Mouse (Mus musculus) hematopoietic stem cell, adult 5-6 weeks (primary cell): ENCODE measurements around the gene Ehbp1l1. TPM values are rescaled to one million over a fixed set of nuclear protein-coding genes. Genes with fewer than 3 reads are reported as not detected.
"Not testable (repeated sequence)": the region's sequence is repeated elsewhere in the genome, so short reads cannot be mapped to it uniquely, and the experiment has no call there.

Source experiments
- ATAC-seq, 2 experiments: fragments of 125-278 bp in 1 of 2; replicated peaks in 1 of 2; 2 replicates each; pipeline ENCODE4 v1.8.0; 2016 to 2017; ENCODE audit warnings: inconsistent platforms in 2 of 2, mild to moderate bottlenecking in 2 of 2, moderate number of reproducible peaks in 2 of 2, low read depth in 1 of 2, moderate TSS enrichment in 1 of 2; ENCODE audit not compliant: low FRiP score in 2 of 2, poor library complexity in 2 of 2, severe bottlenecking in 2 of 2, insufficient read depth in 1 of 2, low TSS enrichment in 1 of 2
- total RNA-seq: library from RNA; stranded (forward); fragments of 172-1452, 232-1000 nt; gene quantifications from 2 replicates; pipeline ENCODE4 v1.2.3, GENCODE M21; 2017

Ehbp1l1 gene
- total RNA-seq, 1 experiment from 2014 or later: 29.5 TPM

DNA sequence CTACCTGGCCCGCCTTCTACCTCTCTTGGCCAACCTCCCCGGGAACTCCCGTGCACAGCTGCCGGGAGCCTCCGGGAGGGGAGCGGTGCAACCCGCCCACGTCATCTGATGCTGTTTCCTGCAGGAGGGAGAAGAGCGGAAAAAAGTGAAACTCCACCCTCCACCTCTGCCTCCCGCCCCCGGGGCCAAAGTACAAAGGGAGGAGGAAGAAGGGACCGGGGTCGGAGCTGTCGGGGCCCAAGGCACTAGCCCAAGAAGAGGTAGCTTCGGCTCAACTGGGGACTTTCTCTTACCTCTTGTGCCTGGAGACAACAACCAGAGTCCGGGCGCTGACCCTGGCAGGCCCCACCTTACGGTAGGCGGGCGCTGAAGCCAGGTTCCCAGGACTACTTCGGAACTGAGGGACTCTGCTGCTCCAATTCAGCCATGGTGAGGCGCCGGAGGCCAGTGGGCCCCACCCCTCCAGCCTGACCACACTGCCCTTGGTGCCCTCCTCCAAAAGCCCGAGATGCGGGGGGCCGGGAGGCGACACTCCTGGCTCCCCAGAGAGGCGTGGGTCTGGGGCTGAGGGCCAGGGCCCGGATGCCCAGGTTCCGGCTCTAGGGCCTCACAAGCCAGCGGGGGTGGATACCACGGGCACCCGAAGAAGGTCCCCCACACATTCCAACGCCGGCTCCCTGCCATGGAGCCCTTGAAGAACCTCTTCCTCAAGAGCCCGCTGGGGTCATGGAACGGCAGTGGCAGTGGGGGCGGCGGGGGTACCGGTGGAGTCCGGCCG lies 36.4 kb downstream of the Ehbp1l1 start:
- ATAC-seq: peak; percentile 70 to 72

DNA sequence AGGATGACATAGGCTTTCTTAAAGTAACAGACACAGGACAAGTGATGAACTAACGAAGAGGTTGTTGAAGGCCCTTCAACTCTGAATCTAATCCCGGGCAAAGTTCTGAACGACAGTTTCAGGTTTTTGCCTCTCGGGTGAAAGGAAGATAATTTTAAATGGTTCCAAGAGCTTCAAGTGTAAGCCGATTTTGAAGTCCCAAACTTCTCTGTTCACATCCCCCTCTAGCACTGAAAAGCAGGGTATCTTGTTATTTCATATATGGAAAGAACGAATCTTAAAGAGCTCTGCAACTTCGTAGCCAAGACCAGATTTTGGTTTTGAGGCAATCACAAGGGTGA lies 37.1 kb downstream of the Ehbp1l1 start:
- ATAC-seq: no peak

DNA sequence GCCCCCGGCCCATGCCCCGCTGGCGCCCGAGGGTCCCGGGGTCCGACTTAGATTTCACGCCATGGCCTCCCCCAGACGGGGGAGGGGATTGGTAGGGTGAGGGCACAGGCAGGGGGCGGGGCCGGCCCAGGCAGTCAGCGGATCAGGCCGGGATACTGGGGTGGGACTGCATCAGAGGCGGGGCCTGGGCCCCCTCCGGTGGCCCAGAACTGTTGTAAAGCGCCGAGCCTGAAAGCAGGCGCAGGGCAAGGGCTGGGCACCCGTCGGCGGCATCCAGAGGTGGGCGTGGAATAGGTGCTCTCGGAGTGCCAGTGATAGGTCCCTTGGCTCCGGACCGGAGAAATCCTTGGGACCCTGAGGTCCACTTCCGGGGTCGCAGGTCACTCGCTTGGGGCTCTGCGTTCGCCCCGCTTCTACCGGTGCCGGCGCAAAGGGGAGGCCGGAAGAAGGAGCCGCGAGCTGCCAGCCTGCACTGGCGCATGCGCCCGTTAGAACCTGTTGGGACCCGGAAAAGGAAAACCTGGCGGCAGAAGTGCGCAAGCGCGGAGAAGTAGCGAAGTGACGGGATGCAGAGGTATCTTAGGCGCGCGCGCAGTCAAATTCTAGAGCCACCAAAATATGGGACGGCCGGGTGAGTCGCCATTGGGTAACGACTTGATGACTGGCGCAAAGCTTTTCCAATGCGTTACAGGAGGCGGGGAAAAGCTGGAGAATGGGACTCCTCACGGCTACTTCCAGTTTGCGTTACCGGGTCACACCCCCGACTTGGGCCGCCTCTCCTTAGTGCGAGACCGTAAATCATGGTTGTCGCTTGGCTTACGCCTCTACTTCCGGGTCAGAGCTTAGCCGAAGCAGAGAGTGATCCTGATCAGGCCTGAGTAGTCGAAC lies 37.7 kb downstream of the Ehbp1l1 start, which contains the start of the genes Map3k11 and Pcnx3:
Gene Map3k11 (plus strand): TSS at position 543 of the 888 bp plus-strand sequence.
Gene Pcnx3 (minus strand): TSS at position 709 of the 888 bp plus-strand sequence.
- peak; percentile 73 to 75 for ATAC-seq

DNA sequence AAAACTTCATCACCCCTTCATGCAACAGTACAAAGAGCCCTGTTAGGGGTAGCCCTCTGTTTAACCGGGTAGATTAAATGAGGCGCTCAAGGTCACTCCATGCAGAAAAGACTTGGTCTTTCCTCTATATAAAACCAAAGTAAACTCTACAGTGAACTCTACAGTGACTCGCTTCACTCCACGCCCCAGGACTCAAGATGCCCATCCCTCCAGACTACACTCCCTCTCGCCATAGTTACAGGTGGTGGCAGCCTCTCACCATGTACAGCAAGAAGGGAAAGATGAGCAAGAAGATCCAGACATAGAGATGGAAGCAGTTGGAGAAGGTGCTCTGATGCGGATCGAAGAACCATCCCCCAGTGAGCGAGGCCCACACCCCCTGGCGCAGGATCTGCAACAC lies 38.4 kb downstream of the Ehbp1l1 start:
- no peak for ATAC-seq

DNA sequence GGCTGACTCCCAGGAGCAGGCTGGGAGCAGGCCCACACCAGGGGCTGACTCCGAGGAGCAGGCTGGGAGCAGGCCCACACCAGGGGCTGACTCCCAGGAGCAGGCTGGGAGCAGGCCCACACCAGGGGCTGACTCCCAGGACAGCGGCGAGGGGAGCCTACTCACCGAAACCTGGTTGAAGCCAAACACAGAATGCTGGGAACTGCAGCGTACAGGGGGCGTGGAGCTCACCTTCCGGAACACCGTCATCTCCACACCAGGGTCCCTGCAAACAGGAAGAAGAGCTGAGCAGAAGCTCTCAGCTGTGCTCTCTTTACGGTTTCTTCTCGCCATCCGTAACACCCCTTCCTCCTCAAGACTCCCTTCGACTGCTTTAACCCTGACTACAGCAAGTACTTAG lies 39.2 kb downstream of the Ehbp1l1 start:
- not testable (repeated sequence) for ATAC-seq

DNA sequence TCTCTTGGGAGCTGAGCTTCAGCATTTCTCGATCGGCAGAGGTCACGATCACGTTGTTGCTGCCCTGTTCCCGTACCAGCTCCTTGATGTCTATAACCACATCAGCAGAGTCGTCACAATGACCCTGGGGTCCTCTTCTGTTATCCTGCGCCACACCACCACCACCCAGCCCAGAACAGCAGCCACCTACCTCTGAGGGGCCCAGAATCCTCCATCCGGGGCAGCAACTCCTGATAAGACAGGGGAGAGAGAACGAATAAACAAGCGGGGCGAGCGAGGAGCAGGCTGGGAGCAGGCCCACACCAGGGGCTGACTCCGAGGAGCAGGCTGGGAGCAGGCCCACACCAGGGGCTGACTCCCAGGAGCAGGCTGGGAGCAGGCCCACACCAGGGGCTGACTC lies 39.7 kb downstream of the Ehbp1l1 start:
- no peak for ATAC-seq

DNA sequence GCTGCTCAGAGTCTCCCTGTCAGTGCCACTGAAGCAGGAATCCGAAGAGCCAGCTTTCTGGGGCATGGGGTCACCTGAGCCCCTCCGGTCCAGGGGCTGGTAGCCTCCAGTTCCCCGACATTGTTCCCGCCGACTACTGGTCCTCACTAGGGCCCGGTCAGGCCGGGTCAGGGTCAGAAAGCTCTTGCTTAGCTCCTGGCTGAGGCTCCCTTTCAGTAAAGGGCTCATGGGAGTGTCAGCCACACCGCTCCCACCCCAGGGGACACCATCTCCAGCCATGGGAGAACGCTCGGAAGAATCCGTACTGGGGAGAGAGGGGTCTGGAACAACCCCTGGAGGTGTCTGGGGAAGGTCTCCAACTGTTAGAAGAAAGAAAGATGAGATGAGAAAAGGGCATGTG lies 40.3 kb downstream of the Ehbp1l1 start:
- no peak for ATAC-seq

DNA sequence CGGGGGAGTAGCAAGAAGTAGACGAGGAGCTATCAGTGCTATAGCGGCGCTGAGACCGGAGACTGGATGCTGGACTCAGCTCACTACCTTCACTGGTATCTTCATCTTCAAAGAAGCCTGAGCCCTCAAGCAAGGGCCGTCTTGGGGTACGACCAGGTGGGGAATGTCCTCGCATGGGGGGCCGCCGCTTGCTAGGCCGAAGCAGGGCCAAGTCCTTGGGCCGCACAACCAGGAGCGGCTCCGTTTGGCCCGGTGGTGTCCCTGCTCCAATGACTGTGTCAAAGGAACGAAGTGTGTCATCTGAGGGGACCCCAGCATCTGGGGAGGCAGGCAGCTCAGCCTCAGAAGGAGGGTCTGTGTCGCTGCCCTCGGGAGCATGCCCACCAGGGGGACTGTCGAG lies 40.7 kb downstream of the Ehbp1l1 start:
- ATAC-seq: no peak

DNA sequence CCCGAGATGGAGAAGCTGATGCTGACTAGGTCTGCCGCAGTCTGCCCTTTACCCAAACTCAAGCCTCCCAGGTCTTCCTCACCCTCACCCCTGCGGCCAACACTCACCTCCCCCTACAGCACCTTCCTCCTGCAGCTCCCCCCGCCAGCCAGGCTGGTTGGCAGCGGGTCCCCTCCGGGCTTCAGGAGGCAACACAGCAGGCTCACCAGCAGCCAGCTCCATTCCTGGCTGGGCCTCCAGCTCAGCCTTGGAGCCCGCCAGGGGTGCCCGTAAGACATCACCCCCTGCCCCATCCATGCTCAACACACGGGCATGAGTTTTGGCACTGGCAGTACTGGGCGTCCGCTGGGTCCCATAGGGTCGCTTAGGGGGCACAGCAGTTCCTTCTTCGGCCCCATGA lies 41.1 kb downstream of the Ehbp1l1 start:
- ATAC-seq: no peak

DNA sequence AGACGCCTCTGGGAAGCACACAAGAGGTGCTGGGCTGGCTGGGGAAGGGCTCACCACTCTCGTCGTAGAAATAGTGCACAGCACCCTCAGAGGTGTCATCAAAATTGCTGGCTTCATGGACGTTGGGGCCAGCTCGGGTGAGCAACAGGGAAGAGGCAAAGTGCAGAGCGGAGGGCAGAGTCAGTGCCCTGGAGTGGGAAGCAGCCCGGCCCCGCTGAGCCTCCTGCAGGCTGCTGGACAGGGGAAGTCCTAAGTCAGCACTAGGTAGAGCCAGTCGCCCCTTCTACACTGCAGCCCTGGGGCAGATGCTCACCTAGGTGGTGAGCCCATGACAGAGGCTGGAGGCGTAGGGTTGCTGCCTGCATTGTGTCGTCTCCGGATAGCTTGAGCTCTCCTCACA lies 41.9 kb downstream of the Ehbp1l1 start:
- ATAC-seq: no peak

DNA sequence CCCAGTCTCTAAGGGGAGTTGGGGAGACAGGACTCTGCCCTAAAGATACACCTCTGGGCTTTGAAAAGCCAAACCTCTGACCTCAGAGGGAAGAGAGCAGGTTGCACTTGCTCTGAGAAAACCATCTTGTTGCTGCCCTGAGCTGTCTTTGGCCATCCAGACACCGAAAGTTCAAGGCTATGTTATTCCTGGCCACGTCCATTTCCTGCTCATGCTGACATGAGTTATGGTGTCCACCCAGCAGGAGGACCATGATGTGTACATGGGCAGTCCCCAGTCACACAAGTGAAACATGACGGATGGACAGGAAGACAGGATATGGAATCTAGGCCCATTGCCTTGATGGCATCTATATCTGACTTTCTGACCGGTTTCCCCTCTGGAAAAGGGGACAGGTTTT lies 45.7 kb downstream of the Ehbp1l1 start:
- ATAC-seq: no peak

DNA sequence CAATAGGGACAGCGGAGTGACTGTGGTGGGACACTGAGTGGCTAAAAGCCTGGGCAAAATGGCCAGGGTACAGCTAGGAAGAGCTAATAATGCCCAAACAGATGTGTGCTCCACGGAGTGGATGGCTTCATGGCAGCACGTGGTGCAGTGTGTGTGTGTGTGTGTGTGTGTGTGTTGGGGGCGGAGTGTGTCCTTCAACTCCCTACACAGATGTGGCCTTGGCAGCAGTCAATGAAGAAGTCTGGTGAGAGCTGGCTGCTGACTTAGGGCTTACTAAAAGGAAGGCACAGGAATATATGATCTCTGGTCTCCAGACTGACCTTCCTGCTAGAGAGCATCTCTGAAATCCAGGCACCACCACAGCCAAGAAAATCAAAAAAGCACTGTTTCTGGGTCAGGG lies 57.7 kb downstream of the Ehbp1l1 start:
- ATAC-seq: no peak

DNA sequence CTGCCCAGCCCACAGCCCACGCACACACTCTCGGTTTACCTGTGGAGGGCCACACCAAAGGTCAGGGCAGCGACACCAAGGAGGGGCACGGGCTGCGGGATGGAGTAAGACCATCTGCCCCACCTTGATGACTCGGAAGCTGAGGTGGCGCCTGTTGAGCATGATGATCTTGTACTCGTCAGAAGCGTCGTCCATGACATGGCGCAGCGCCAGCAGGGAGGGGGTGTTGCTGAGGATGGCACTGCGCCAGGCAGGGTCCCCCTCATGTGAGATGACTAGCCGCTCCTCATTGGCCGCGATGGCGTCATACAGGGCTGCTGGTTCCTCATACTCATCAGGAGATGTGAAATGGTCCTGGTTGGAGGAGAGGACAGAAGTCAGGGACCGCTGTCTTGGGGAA lies 59.7 kb downstream of the Ehbp1l1 start:
- ATAC-seq: no peak

DNA sequence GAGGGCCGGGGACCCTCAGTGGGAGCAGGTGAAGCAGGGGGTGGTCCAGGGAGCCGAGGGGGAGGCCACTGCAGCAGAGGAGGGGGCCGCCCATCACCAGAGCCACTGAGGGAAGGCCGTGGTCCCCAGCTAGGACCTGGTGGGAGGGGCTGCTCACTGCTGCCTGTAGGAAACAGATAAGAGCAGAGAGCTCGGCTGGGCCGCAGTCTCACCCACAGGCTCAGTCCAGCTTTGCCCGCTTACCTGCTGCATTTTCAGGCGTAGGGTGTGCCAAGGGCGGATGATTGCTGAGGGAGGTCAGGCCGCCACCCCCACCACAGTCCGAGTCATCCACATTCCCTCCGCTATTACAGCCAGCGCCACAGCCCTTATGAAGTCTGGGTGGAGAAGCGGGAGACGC lies 60.7 kb downstream of the Ehbp1l1 start:
- no peak for ATAC-seq

DNA sequence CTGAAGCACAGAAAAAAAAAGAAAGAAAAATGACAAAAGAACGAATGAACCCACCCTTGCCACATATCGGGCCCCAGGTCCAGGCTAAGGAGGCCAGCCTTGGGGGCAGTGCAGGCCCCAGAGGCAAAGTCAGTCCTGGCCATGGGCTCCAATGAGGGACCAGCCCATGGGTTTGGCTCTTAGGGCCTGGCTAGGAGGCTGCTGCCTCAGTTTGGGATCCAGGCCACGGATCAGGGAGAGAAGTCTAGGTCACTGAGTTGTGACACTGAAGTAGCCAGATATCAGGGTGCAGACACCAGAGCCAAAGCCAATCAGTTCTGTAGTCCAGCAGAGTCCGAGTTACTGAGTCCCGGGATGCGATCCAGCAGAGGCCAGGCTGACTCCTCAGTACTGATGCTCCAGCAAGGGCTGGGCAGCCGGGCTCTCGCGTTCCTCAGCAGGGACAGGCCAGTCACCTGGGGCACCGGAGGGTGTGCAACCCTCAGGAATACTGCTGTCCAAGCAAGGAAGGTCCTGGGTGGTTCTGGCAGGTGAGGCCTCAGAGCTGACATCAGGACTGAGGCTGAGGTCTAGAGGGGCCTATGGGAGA lies 61.4 kb downstream of the Ehbp1l1 start:
- no peak for ATAC-seq

DNA sequence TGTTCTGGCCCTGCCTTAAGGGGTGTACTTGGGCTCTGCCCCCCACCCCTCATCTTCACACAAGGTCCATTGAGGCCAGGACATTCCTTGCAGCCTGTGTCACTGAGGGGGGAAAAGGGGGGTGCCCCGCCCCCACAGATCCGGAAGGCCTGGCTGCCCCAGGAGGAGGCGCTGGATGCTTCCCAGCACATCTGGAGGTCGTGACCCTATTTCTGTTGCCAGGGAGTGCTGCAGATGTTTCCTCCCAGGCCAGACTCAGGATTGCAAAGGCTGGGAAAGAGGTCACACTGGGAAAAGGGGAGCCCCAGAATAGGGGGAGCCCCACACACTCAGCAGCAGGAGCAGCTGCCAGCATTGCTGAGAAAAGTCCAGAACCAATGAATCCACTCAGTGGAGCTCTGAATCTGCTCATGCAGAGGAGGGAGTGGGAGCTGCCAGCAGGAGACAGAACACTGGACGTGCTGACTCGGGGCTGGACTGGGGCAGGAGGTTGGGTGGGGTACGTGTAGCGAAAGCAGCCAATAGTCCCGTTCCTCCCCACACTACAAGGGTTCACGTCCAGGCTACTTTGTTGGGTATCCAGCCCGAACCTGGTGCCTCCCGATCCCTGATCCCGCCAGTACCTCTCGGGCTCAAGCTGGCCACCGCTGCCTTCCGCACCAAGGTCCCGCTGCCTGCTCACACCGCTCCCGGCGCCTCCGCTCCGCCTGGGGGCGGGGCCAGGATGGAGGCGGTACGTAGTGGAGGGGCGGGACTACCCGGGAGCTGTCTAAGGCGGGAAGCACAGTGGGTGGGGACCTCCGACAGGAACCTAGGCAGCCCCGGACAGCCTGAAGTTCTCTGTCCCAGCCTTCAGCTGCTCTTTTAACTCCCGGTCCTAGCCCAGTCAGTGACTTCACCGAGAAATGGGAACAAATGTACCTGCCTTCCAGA lies 62.9 kb downstream of the Ehbp1l1 start, which contains the start of gene Sipa1:
Gene Sipa1 (minus strand): TSS at position 727 of the 933 bp plus-strand sequence.
- peak; percentile 83 to 89 for ATAC-seq

DNA sequence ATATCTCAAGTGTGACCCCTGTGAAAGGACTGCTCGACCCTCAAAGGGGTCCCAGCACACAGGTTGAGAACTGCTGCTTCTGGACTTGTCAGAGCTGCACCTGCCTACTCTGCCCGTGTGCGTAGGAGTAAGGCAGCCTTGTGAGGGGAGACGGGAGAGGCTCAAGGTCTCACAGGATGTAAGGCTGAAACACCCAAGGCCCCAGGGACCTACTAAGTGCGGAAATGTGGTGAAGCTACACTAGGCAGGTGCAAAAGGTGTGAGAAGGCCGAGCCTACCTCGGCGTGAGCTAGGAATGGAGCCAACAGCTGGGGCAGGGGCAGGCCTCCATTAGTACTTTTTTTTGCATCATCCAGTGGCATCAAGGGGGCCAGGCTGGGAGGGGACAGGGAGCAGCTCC lies 63.8 kb downstream of the Ehbp1l1 start:
- ATAC-seq: no peak
